Mouse (Mus musculus) liver, embryonic 14.5 days (tissue): ENCODE results near the gene Grasp. TPM values are rescaled to one million over a fixed set of nuclear protein-coding genes. Genes with fewer than 3 reads are reported as not detected.
A peak's percentile ranks its signal among the peaks of the same experiment; 100 is the strongest.

ENCODE experiments used
- ATAC-seq: fragments of 200-750 bp; cut with Nextera tagmentation; 2 replicates; pipeline ENCODE4 v1.8.0; 2017; ENCODE audit warnings: moderate number of reproducible peaks, mild to moderate bottlenecking, moderate library complexity; ENCODE audit not compliant: insufficient read depth
- DNase-seq, 3 experiments: peaks; one replicate each; pipeline ENCODE4 v3.0.0-alpha.2; 2012 to 2013; ENCODE audit warnings: low read depth in 3 of 3, low spot score in 3 of 3
- H3K27ac ChIP-seq: fragments of 300-500 bp; sonication (generic); 2 replicates; pipeline ENCODE4 v1.5.1; 2014; ENCODE audit warnings: moderate library complexity, mild to moderate bottlenecking, control low read depth, inconsistent platforms
- H3K27me3 ChIP-seq: fragments of 300-500 bp; sonication (generic); 2 replicates; pipeline ENCODE4 v1.6.1; 2014; ENCODE audit warnings: mild to moderate bottlenecking, low read length, moderate library complexity; ENCODE audit not compliant: control insufficient read depth, insufficient read depth
- H3K36me3 ChIP-seq: fragments of 300-500 bp; sonication (generic); replicated peaks from 2 replicates; pipeline ENCODE4 v1.6.1; 2014; ENCODE audit warnings: low read depth; ENCODE audit not compliant: control insufficient read depth, insufficient read depth
- H3K4me1 ChIP-seq, 2 experiments: fragments of 200-500 bp in 1 of 2; fragments of 300-500 bp in 1 of 2; sonication (generic) in 1 of 2; replicated peaks; 2 replicates each; pipeline ENCODE4 v1.6.1; 2012 to 2014; ENCODE audit warnings: antibody characterized with exemption in 1 of 2, inconsistent platforms in 1 of 2, low read length in 1 of 2; ENCODE audit not compliant: control insufficient read depth in 2 of 2, insufficient read depth in 2 of 2
- H3K4me2 ChIP-seq: fragments of 300-500 bp; sonication (generic); 2 replicates; pipeline ENCODE4 v1.6.1; 2014; ENCODE audit warnings: low read depth, mild to moderate bottlenecking, control low read depth, moderate library complexity
- H3K4me3 ChIP-seq, 2 experiments: fragments of 200-500 bp in 1 of 2; fragments of 300-500 bp in 1 of 2; sonication (generic) in 1 of 2; 2 replicates each; pipeline ENCODE4 v1.5.1; 2012 to 2014; ENCODE audit warnings: low read depth in 2 of 2, low read length in 2 of 2, mild to moderate bottlenecking in 2 of 2, control low read depth in 1 of 2, inconsistent platforms in 1 of 2, moderate library complexity in 1 of 2; ENCODE audit not compliant: insufficient read depth in 1 of 2
- H3K9ac ChIP-seq: fragments of 300-500 bp; sonication (generic); replicated peaks from 2 replicates; pipeline ENCODE4 v1.6.1; 2014; ENCODE audit warnings: mild to moderate bottlenecking, control low read depth, moderate library complexity
- H3K9me3 ChIP-seq: fragments of 300-500 bp; sonication (generic); 2 replicates; pipeline ENCODE4 v1.6.1; 2016; ENCODE audit warnings: low read length, mixed read lengths; ENCODE audit not compliant: control insufficient read depth
- CTCF ChIP-seq: IDR thresholded peaks from 2 replicates; pipeline ENCODE4 v1.5.1; 2016; ENCODE audit warnings: antibody characterized with exemption, low read depth, control low read depth
- EP300 ChIP-seq: IDR thresholded peaks from 2 replicates; pipeline ENCODE4 v1.6.1; 2016; ENCODE audit warnings: antibody characterized with exemption, low read depth
- WGBS: fragments of 180-500 bp; shearing (Covaris S2); extraction: QIAGEN DNeasy Blood & Tissue Kit; methylation state at CpG from one replicate; pipeline ENCODE4 v1.1.7; 2014; ENCODE audit not compliant: insufficient replicate concordance; 5-methylcytosine and 5-hydroxymethylcytosine counted together
- polyA plus RNA-seq, 2 experiments: library from polyadenylated mRNA; depleted of rRNA in 1 of 2; stranded (reverse) in 1 of 2; unstranded in 1 of 2; fragments of >200 nt; fragmentation: Nextera tagmentation in 1 of 2; extraction: Ambion mirVana in 1 of 2; gene quantifications; 2 replicates each; pipeline versions ENCODE4 v1.2.1 to v1.2.3; 2012 to 2014

The Grasp gene
- polyA plus RNA-seq, 2 experiments = 0.27 to 0.73 TPM

DNA sequence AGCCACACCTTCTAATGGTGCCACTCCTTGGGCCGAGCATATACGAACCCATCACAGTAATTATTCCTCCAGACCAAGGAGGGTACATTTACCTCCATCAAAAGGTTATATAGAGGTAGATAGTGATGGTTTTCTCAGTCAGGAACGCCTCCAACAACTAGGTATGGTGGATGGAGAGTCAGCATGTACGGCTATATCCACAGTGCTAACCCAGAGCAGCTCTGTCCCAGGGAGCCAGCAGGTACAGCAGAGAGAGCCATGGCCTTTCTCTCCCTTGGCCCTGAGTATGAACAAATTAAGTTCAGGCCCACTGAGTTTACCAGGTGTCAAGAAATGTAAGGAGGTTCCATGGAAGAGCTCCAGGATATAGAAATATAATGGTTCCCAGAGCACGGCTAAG, 27.9 kb downstream of the Grasp start:
- Histone ChIP-seq H3K4me3 (no peak overlapping the region), H3K27ac (no peak overlapping the region), H3K4me1 (peaks cover 0 to 9% of the 10 kb centered on the region in 2 experiments; a peak in 2 of 4 replicates), H3K36me3 (no peaks in the 10 kb centered on the region), H3K9me3 (no peaks in the 10 kb centered on the region), H3K9ac (no peak overlapping the region), H3K27me3 (peaks cover 18% of the 10 kb centered on the region), H3K4me2 (no peak overlapping the region)
- DNase-seq (no peak), ATAC-seq (no peak)
- TF ChIP-seq CTCF = no peak
- no peak for TF ChIP-seq EP300
- 58% methylated on average over 5 of the region's 5 CpGs for WGBS

DNA sequence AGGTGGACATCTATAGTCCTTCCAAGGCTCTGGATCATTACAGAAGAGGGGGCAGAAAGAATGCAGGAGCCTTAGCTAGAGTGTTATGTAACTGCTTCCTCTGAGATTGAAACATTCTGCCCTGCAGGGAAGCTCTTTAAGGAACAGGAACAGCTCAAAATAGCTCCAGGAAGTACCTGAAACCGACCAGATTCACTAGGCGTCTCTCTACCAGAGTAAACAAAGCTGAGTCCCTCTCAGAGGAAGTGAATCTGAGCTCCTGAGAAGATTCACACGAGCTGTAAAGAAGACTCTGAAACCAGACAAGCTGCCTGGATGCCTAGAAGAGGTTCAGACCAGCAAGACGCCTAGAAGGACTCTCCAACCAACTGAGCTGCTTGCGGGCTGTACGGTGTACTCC, 28.6 kb downstream of the Grasp start:
- ATAC-seq = no peak
- peaks cover 18% of the 10 kb centered on the region for H3K27me3 ChIP-seq
- TF ChIP-seq CTCF (no peak), EP300 (no peak)
- H3K4me3 ChIP-seq = no peak overlapping the region
- no peak for DNase-seq
- peaks cover 0 to 5% of the 10 kb centered on the region in 2 experiments; a peak in 1 of 4 replicates for H3K4me1 ChIP-seq
- no peak overlapping the region for H3K9ac ChIP-seq
- no peak overlapping the region for H3K27ac ChIP-seq
- WGBS = 44% methylated on average over 6 of the region's 6 CpGs
- no peak overlapping the region for H3K4me2 ChIP-seq
- no peaks in the 10 kb centered on the region for H3K9me3 ChIP-seq
- H3K36me3 ChIP-seq = no peaks in the 10 kb centered on the region

DNA sequence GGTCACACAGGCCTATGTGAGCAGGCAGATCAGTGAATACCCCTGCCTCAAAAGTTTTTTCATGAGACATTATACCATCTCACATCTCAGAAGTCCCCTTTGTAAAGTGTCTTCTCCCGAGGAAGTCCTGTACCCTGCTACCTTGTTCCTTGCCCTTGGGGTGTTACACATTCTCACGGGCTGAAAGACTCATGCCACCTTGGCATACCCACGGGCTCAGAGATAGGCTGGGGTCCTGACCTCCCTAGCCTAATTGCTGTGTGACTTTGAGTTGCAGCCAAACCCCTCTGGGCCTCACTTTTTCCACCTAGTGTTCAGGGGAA, 29.5 kb downstream of the Grasp start:
- no peak overlapping the region for H3K27ac ChIP-seq
- 25% methylated on average over 3 of the region's 3 CpGs for WGBS
- no peak for ATAC-seq
- peaks cover 0 to 3% of the 10 kb centered on the region in 2 experiments; a peak in 1 of 4 replicates for H3K4me1 ChIP-seq
- TF ChIP-seq EP300 (no peak), CTCF (no peak)
- no peaks in the 10 kb centered on the region for H3K9me3 ChIP-seq
- no peak overlapping the region for H3K9ac ChIP-seq
- no peak for DNase-seq
- peak overlapping the region; percentile 62 for H3K4me2 ChIP-seq
- H3K4me3 ChIP-seq = peak overlapping the region; percentile 28 to 47; a peak in 3 of 4 replicates
- peaks cover 18% of the 10 kb centered on the region for H3K27me3 ChIP-seq
- no peaks in the 10 kb centered on the region for H3K36me3 ChIP-seq

DNA sequence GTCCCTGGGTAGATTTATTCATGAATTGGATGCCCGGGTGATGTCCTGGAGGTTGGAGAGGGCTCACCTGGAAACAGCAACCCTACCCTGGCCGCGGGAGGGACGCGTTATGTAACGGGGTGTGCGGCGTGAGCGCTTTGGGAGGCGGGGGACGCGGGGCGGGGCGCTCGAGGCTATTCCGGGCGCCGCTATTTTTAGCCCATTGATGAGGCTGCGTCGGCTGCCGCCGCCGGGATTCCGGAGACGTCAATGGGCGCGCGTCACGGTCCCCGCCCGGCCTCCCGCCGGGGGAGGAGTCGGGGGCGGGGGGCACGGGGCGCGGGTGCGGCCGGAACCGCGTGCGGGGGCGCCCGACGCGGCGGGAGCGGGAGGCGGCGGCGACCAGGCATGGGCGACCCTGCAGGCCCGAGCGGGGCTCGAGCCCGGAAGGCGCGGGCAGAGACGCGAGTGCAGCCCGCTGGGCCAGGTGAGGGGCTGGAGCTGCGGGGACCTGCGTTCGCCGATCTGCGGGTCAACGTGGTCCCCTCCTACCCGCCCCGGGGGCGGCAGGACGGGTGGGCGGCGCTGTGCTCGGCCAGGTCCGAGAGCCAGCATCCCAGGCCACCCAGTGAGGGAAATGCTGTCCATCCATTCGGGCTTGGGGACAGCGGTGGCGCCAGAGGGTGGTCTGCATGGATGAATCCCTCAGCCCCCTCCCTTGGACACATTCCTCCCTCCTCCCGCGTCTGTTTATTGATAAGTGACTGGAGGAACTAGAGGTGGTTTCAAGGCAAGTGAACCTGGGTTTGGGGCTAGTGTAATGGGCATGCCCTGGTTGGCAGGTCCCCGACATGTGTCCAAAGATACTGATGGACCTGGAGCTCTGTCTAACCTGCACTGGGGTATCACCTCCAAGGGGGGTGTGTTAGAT, 30.2 kb downstream of the Grasp start, which contains the start of gene Nr4a1:
TSS of gene Nr4a1 (plus strand) at position 384 of the 910 bp plus-strand sequence.
- H3K9me3 ChIP-seq = no peaks in the 10 kb centered on the region
- peak within 1 kb of the TSS; percentile 36 to 47 for H3K4me3 ChIP-seq
- TF ChIP-seq EP300 (no peak), CTCF (no peak)
- peak; percentile 22; the same call in 1 of the 2 replicates for ATAC-seq
- H3K27me3 ChIP-seq = peaks cover 18% of the 10 kb centered on the region
- H3K9ac ChIP-seq = 0 out of 2 replicates have a peak within 1 kb of the TSS, but pooled peaks have one; percentile 5
- H3K27ac ChIP-seq = no peak within 1 kb of the TSS
- no peak for DNase-seq
- no peaks in the 10 kb centered on the region for H3K36me3 ChIP-seq
- 3% methylated on average over 55 of the region's 82 CpGs for WGBS
- H3K4me1 ChIP-seq = peaks cover 0 to 3% of the 10 kb centered on the region in 2 experiments; a peak in 1 of 4 replicates
- peak within 1 kb of the TSS; percentile 62 for H3K4me2 ChIP-seq

DNA sequence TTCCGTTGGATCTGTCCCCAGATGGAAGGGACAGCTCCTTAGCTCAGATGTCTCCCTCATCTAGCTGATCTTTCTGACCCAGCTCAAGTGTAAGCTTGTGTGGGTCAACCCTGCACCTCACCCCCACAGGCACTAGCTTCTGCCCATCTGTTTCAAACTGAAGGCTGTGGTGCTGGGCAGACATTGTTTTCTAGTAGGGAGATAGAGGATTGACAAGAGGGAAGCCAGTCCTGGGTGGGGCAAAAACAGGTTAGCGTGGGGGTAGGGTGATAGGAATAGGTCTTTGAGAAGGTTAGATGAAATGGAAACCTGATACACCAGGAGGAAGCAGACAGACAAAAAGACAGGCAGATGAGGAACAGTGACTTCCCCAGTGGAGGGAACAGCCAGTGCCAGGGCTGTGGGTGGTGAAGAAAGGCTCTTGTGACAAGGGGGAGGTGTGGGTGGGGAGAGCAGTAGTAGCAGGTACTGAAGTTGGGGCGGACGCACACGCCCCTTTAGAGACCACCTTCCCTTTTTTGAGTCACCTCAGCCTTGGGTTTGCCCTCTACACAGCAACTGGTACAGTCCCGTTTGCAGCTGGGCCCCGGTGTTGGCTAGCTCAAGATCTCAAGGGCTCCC, 32.0 kb downstream of the Grasp start:
- no peak overlapping the region for H3K4me2 ChIP-seq
- ATAC-seq = no peak

More for the DNA sequence above, 32.0 kb downstream of the Grasp start:
- no peak overlapping the region for H3K4me3 ChIP-seq
- H3K9me3 ChIP-seq = no peaks in the 10 kb centered on the region
- 48% methylated on average over 7 of the region's 7 CpGs for WGBS
- no peak overlapping the region for H3K27ac ChIP-seq
- no peak for TF ChIP-seq CTCF
- TF ChIP-seq EP300 = no peak
- H3K27me3 ChIP-seq = peaks cover 18% of the 10 kb centered on the region
- H3K9ac ChIP-seq = no peak overlapping the region
- no peaks in the 10 kb centered on the region for H3K36me3 ChIP-seq
- peaks cover 0 to 4% of the 10 kb centered on the region in 2 experiments; a peak in 2 of 4 replicates for H3K4me1 ChIP-seq
- DNase-seq = no peak
